Mouse (Mus musculus) heart, embryonic 16.5 days (tissue): Measurements from ENCODE around the gene Galc. TPM values are rescaled to one million over a fixed set of nuclear protein-coding genes. Genes with fewer than 3 reads are reported as not detected.

Source experiments
- ATAC-seq: fragments of 200-750 bp; cut with Nextera tagmentation; replicated peaks from 2 replicates; pipeline ENCODE4 v1.8.0; 2017; ENCODE audit warnings: moderate number of reproducible peaks; ENCODE audit not compliant: insufficient read depth, low FRiP score; ENCODE audit errors: extremely low read depth
- H3K27ac ChIP-seq: fragments of 300-500 bp; sonication (generic); 2 replicates; pipeline ENCODE4 v1.5.1; 2014; ENCODE audit warnings: mild to moderate bottlenecking, low read length, control low read depth, moderate library complexity
- H3K27me3 ChIP-seq: fragments of 300-500 bp; sonication (generic); 2 replicates; pipeline ENCODE4 v1.6.1; 2014; ENCODE audit warnings: low read length, mixed read lengths; ENCODE audit not compliant: control insufficient read depth, insufficient read depth
- H3K36me3 ChIP-seq: fragments of 300-500 bp; sonication (generic); 2 replicates; pipeline ENCODE4 v1.6.1; 2014; ENCODE audit not compliant: control insufficient read depth, insufficient read depth
- H3K4me1 ChIP-seq: fragments of 300-500 bp; sonication (generic); 2 replicates; pipeline ENCODE4 v1.6.1; 2014; ENCODE audit warnings: low read length, mixed read lengths; ENCODE audit not compliant: control insufficient read depth, insufficient read depth
- H3K4me2 ChIP-seq: fragments of 300-500 bp; sonication (generic); 2 replicates; pipeline ENCODE4 v1.6.1; 2014; ENCODE audit warnings: low read depth, mild to moderate bottlenecking, control low read depth, low read length
- H3K4me3 ChIP-seq: fragments of 300-500 bp; sonication (generic); 2 replicates; pipeline ENCODE4 v1.5.1; 2014; ENCODE audit warnings: mild to moderate bottlenecking, control low read depth, low read length
- H3K9ac ChIP-seq: fragments of 300-500 bp; sonication (generic); 2 replicates; pipeline ENCODE4 v1.6.1; 2014; ENCODE audit warnings: low read length, control low read depth
- H3K9me3 ChIP-seq: fragments of 300-500 bp; sonication (generic); replicated peaks from 2 replicates; pipeline ENCODE4 v1.6.1; 2016; ENCODE audit warnings: low read length; ENCODE audit not compliant: control insufficient read depth
- WGBS: fragments of 180-500 bp; shearing (Covaris S2); extraction: QIAGEN DNeasy Blood & Tissue Kit; methylation state at CpG from one replicate; pipeline ENCODE4 v1.1.7; 2014; 5-methylcytosine and 5-hydroxymethylcytosine counted together
- polyA plus RNA-seq: library from polyadenylated mRNA; unstranded; fragments of >200 nt; fragmentation: Nextera tagmentation; extraction: Ambion mirVana; gene quantifications from 2 replicates; pipeline ENCODE4 v1.2.1, GENCODE M21; 2015

The Galc gene
- polyA plus RNA-seq, 1 experiment from 2014 or later: 6.4 TPM

- Histone ChIP-seq H3K4me1 (peaks cover 3% of the 10 kb centered on the region), H3K27ac (no peak overlapping the region), H3K4me3 (no peak overlapping the region), H3K9ac (no peak overlapping the region), H3K4me2 (no peak overlapping the region), H3K27me3 (no peaks in the 10 kb centered on the region), H3K9me3 (no peaks in the 10 kb centered on the region), H3K36me3 (no peaks in the 10 kb centered on the region)
- ATAC-seq: no peak
- WGBS: 82% methylated on average over 6 of the region's 6 CpGs
Observed at GRCm38 (mm10) chr12:98210495-98210894, 48.8 kb downstream of the Galc start.

GRCm38 (mm10) chr12:98208104-98208503 lies 51.2 kb downstream of the Galc start:
- Histone ChIP-seq H3K4me1 (no peaks in the 10 kb centered on the region), H3K4me3 (no peak overlapping the region), H3K36me3 (no peaks in the 10 kb centered on the region), H3K27me3 (no peaks in the 10 kb centered on the region), H3K9ac (no peak overlapping the region), H3K4me2 (no peak overlapping the region), H3K27ac (no peak overlapping the region), H3K9me3 (no peaks in the 10 kb centered on the region)
- WGBS: 83% methylated on average over 10 of the region's 10 CpGs
- ATAC-seq: no peak

GRCm38 (mm10) chr12:98205450-98206051 lies 53.7 kb downstream of the Galc start:
- no peaks in the 10 kb centered on the region for H3K9me3 ChIP-seq
- H3K27ac ChIP-seq: no peak overlapping the region
- no peak overlapping the region for H3K9ac ChIP-seq
- no peaks in the 10 kb centered on the region for H3K36me3 ChIP-seq
- no peak overlapping the region for H3K4me3 ChIP-seq
- ATAC-seq: no peak
- H3K27me3 ChIP-seq: no peaks in the 10 kb centered on the region
- no peak overlapping the region for H3K4me2 ChIP-seq
- 50% methylated on average over 4 of the region's 4 CpGs for WGBS
- no peaks in the 10 kb centered on the region for H3K4me1 ChIP-seq

GRCm38 (mm10) chr12:98197401-98197800 lies 61.9 kb downstream of the Galc start:
- Histone ChIP-seq H3K9ac (no peak overlapping the region), H3K4me3 (no peak overlapping the region), H3K4me2 (no peak overlapping the region), H3K27ac (no peak overlapping the region), H3K36me3 (no peaks in the 10 kb centered on the region), H3K4me1 (no peaks in the 10 kb centered on the region), H3K27me3 (no peaks in the 10 kb centered on the region), H3K9me3 (no peaks in the 10 kb centered on the region)
- WGBS: 41% methylated on average over 1 of the region's 1 CpGs
- no peak for ATAC-seq

- Histone ChIP-seq H3K36me3 (no peaks in the 10 kb centered on the region), H3K27ac (no peak overlapping the region), H3K4me2 (no peak overlapping the region), H3K4me3 (no peak overlapping the region), H3K9me3 (no peaks in the 10 kb centered on the region), H3K9ac (no peak overlapping the region), H3K27me3 (no peaks in the 10 kb centered on the region), H3K4me1 (no peaks in the 10 kb centered on the region)
- WGBS: 73% methylated on average over 1 of the region's 1 CpGs
- ATAC-seq: no peak
Observed at GRCm38 (mm10) chr12:98190201-98190600, 69.1 kb downstream of the Galc start.

- H3K9ac ChIP-seq: no peak overlapping the region
- ATAC-seq: no peak
- 71% methylated on average over 9 of the region's 9 CpGs for WGBS
- H3K4me1 ChIP-seq: no peaks in the 10 kb centered on the region
- no peaks in the 10 kb centered on the region for H3K9me3 ChIP-seq
- H3K27me3 ChIP-seq: no peaks in the 10 kb centered on the region
- no peak overlapping the region for H3K4me3 ChIP-seq
- H3K27ac ChIP-seq: no peak overlapping the region
- no peaks in the 10 kb centered on the region for H3K36me3 ChIP-seq
- H3K4me2 ChIP-seq: no peak overlapping the region
Observed at GRCm38 (mm10) chr12:98189096-98189495, 70.2 kb downstream of the Galc start.

- 65% methylated on average over 8 of the region's 8 CpGs for WGBS
- Histone ChIP-seq H3K4me3 (no peak overlapping the region), H3K27me3 (no peaks in the 10 kb centered on the region; the same call in 1 of the 2 replicates), H3K27ac (no peak overlapping the region), H3K4me2 (no peak overlapping the region), H3K36me3 (no peaks in the 10 kb centered on the region), H3K4me1 (no peaks in the 10 kb centered on the region), H3K9me3 (no peaks in the 10 kb centered on the region), H3K9ac (no peak overlapping the region)
- ATAC-seq: no peak
Observed at GRCm38 (mm10) chr12:98187186-98187899, 71.9 kb downstream of the Galc start.

- ATAC-seq: no peak
Observed at GRCm38 (mm10) chr12:98181729-98182128, 77.5 kb downstream of the Galc start.

GRCm38 (mm10) chr12:98180807-98181206 lies 78.5 kb downstream of the Galc start:
- Histone ChIP-seq H3K27ac (no peak overlapping the region), H3K4me1 (no peaks in the 10 kb centered on the region), H3K4me3 (no peak overlapping the region), H3K27me3 (no peaks in the 10 kb centered on the region; the same call in 1 of the 2 replicates), H3K9me3 (no peaks in the 10 kb centered on the region), H3K4me2 (no peak overlapping the region), H3K36me3 (no peaks in the 10 kb centered on the region), H3K9ac (no peak overlapping the region)
- 81% methylated on average over 6 of the region's 6 CpGs for WGBS
- no peak for ATAC-seq

More at GRCm38 (mm10) chr12:98181729-98182128, 77.5 kb downstream of the Galc start:
- no peaks in the 10 kb centered on the region; the same call in 1 of the 2 replicates for H3K27me3 ChIP-seq
- no peak overlapping the region for H3K9ac ChIP-seq
- peak overlapping the region; percentile 50 for H3K4me2 ChIP-seq
- 0 out of 2 replicates have a peak overlapping the region, but pooled peaks have one; percentile 17 for H3K4me3 ChIP-seq
- no peaks in the 10 kb centered on the region for H3K36me3 ChIP-seq
- H3K4me1 ChIP-seq: no peaks in the 10 kb centered on the region
- WGBS: 19% methylated on average over 9 of the region's 9 CpGs
- H3K9me3 ChIP-seq: no peaks in the 10 kb centered on the region
- H3K27ac ChIP-seq: no peak overlapping the region
